Mouse (Mus musculus) heart, postnatal 0 days (tissue): ENCODE results near the gene Gm49510. TPM values are rescaled to one million over a fixed set of nuclear protein-coding genes. Genes with fewer than 3 reads are reported as not detected.

Source experiments
- ATAC-seq: fragments of 200-750 bp; cut with Nextera tagmentation; 2 replicates; pipeline ENCODE4 v1.8.0; 2017; ENCODE audit warnings: low read depth, moderate number of reproducible peaks, moderate library complexity; ENCODE audit not compliant: insufficient read depth
- DNase-seq: peaks from one replicate; pipeline ENCODE4 v3.0.0-alpha.2; 2016; ENCODE audit warnings: low spot score
- H3K27ac ChIP-seq: fragments of 300-500 bp; sonication (generic); 2 replicates; pipeline ENCODE4 v1.5.1; 2014; ENCODE audit warnings: low read depth, mild to moderate bottlenecking
- H3K27me3 ChIP-seq: fragments of 300-500 bp; sonication (generic); 2 replicates; pipeline ENCODE4 v1.6.1; 2014; ENCODE audit warnings: low read length, mixed read lengths; ENCODE audit not compliant: control insufficient read depth, insufficient read depth
- H3K36me3 ChIP-seq: fragments of 300-500 bp; sonication (generic); replicated peaks from 2 replicates; pipeline ENCODE4 v1.6.1; 2014; ENCODE audit warnings: low read length, mixed read lengths; ENCODE audit not compliant: control insufficient read depth, insufficient read depth
- H3K4me1 ChIP-seq: fragments of 300-500 bp; sonication (generic); 2 replicates; pipeline ENCODE4 v1.6.1; 2014; ENCODE audit warnings: antibody characterized with exemption; ENCODE audit not compliant: control insufficient read depth, insufficient read depth
- H3K4me2 ChIP-seq: fragments of 300-500 bp; sonication (generic); 2 replicates; pipeline ENCODE4 v1.6.1; 2014; ENCODE audit warnings: low read depth, mild to moderate bottlenecking, low read length, moderate library complexity
- H3K4me3 ChIP-seq: fragments of 300-500 bp; sonication (generic); 2 replicates; pipeline ENCODE4 v1.5.1; 2014; ENCODE audit warnings: low read depth, low read length
- H3K9ac ChIP-seq: fragments of 300-500 bp; sonication (generic); replicated peaks from 2 replicates; pipeline ENCODE4 v1.6.1; 2014; ENCODE audit warnings: low read depth, low read length, mixed read lengths
- H3K9me3 ChIP-seq: fragments of 300-500 bp; sonication (generic); replicated peaks from 2 replicates; pipeline ENCODE4 v1.6.1; 2016; ENCODE audit warnings: low read length; ENCODE audit not compliant: control insufficient read depth
- CTCF ChIP-seq: IDR thresholded peaks from 2 replicates; pipeline ENCODE4 v1.5.1; 2016; ENCODE audit warnings: antibody characterized with exemption, control low read depth, low read depth
- EP300 ChIP-seq: IDR thresholded peaks from 2 replicates; pipeline ENCODE4 v1.6.1; 2016; ENCODE audit warnings: antibody characterized with exemption, low read depth
- WGBS: fragments of 180-500 bp; shearing (Covaris S2); extraction: QIAGEN DNeasy Blood & Tissue Kit; methylation state at CpG from one replicate; pipeline ENCODE4 v1.1.7; 2014; 5-methylcytosine and 5-hydroxymethylcytosine counted together
- polyA plus RNA-seq: library from polyadenylated mRNA; unstranded; fragments of >200 nt; fragmentation: Nextera tagmentation; extraction: Ambion mirVana; gene quantifications from 2 replicates; pipeline ENCODE4 v1.2.1, GENCODE M21; 2015
- total RNA-seq: library from RNA; depleted of rRNA; stranded (reverse); fragments of >200 nt; gene quantifications from 2 replicates; pipeline ENCODE4 v1.2.3, GENCODE M21; 2014; ENCODE audit warnings: low replicate concordance

The Gm49510 gene
- total and polyA plus RNA-seq, 2 experiments from 2014 or later: 0.18 TPM; not detected in 1

GRCm38 (mm10) chr15:78940325-78940724 lies 40.9 kb downstream of the Gm49510 start:
- Histone ChIP-seq H3K27me3 (no peaks in the 10 kb centered on the region), H3K36me3 (peaks cover 44% of the 10 kb centered on the region), H3K4me2 (no peak overlapping the region), H3K4me3 (no peak overlapping the region), H3K9ac (no peak overlapping the region), H3K9me3 (no peaks in the 10 kb centered on the region), H3K4me1 (peaks cover 9% of the 10 kb centered on the region; the same call in 1 of the 2 replicates), H3K27ac (no peak overlapping the region)
- no peak for DNase-seq
- TF ChIP-seq EP300 (no peak), CTCF (no peak)
- WGBS: 89% methylated on average over 13 of the region's 13 CpGs
- ATAC-seq: no peak

- ATAC-seq: peak; percentile 66
- DNase-seq: peak; percentile 75
- Histone ChIP-seq H3K4me2 (peak overlapping the region; percentile 60), H3K27me3 (0 out of 2 replicates have a peak, but pooled peaks cover 5% of the 10 kb centered on the region), H3K4me3 (peak overlapping the region; percentile 40), H3K27ac (no peak overlapping the region), H3K9me3 (no peaks in the 10 kb centered on the region), H3K36me3 (peaks cover 39% of the 10 kb centered on the region), H3K9ac (no peak overlapping the region), H3K4me1 (0 out of 2 replicates have a peak, but pooled peaks cover 2% of the 10 kb centered on the region)
- TF ChIP-seq CTCF: peak; percentile 74
- TF ChIP-seq EP300: no peak
- 2% methylated on average over 9 of the region's 9 CpGs for WGBS
Measured at GRCm38 (mm10) chr15:78942663-78943062, 43.2 kb downstream of the Gm49510 start.

GRCm38 (mm10) chr15:78946232-78946631 lies 46.8 kb downstream of the Gm49510 start:
- DNase-seq: no peak
- TF ChIP-seq CTCF (no peak), EP300 (no peak)
- H3K27ac ChIP-seq: no peak overlapping the region

GRCm38 (mm10) chr15:78947657-78948056 lies 48.2 kb downstream of the Gm49510 start, which contains the start of gene Triobp:
TSS of gene Triobp (plus strand) at chr15:78947724.
- H3K9ac ChIP-seq: no peak within 1 kb of the TSS; the same call in 1 of the 2 replicates
- 0 out of 2 replicates have a peak, but pooled peaks cover 5% of the 10 kb centered on the region for H3K27me3 ChIP-seq
- no peaks in the 10 kb centered on the region for H3K36me3 ChIP-seq
- H3K4me1 ChIP-seq: 0 out of 2 replicates have a peak, but pooled peaks cover 4% of the 10 kb centered on the region
- DNase-seq (peak; percentile 95), ATAC-seq (peak; percentile 97)
- peak within 1 kb of the TSS; percentile 40 for H3K4me3 ChIP-seq
- H3K9me3 ChIP-seq: no peaks in the 10 kb centered on the region
- TF ChIP-seq EP300 (no peak), CTCF (no peak)
- peak within 1 kb of the TSS; percentile 64 for H3K4me2 ChIP-seq
- no peak within 1 kb of the TSS for H3K27ac ChIP-seq
- 0% methylated on average over 24 of the region's 24 CpGs for WGBS

More at GRCm38 (mm10) chr15:78946232-78946631, 46.8 kb downstream of the Gm49510 start:
- ATAC-seq: no peak
- no peak overlapping the region for H3K4me3 ChIP-seq
- no peak overlapping the region for H3K9ac ChIP-seq
- no peak overlapping the region for H3K4me2 ChIP-seq
- 0 out of 2 replicates have a peak, but pooled peaks cover 5% of the 10 kb centered on the region for H3K27me3 ChIP-seq
- no peaks in the 10 kb centered on the region for H3K9me3 ChIP-seq
- H3K4me1 ChIP-seq: 0 out of 2 replicates have a peak, but pooled peaks cover 6% of the 10 kb centered on the region
- H3K36me3 ChIP-seq: peaks cover 3% of the 10 kb centered on the region; the same call in 1 of the 2 replicates
- 71% methylated on average over 7 of the region's 7 CpGs for WGBS

GRCm38 (mm10) chr15:78948152-78948725 lies 48.8 kb downstream of the Gm49510 start:
- Histone ChIP-seq H3K36me3 (no peaks in the 10 kb centered on the region), H3K9me3 (no peaks in the 10 kb centered on the region), H3K4me3 (peak overlapping the region; percentile 40), H3K9ac (no peak overlapping the region; the same call in 1 of the 2 replicates), H3K4me2 (peak overlapping the region; percentile 64), H3K4me1 (0 out of 2 replicates have a peak, but pooled peaks cover 3% of the 10 kb centered on the region), H3K27ac (no peak overlapping the region), H3K27me3 (0 out of 2 replicates have a peak, but pooled peaks cover 5% of the 10 kb centered on the region)
- 8% methylated on average over 11 of the region's 11 CpGs for WGBS
- ATAC-seq: no peak
- no peak for DNase-seq
- TF ChIP-seq CTCF (no peak), EP300 (no peak)
